Mouse (Mus musculus): ENCODE results near the gene Stat2. TPM values are rescaled to one million over a fixed set of nuclear protein-coding genes. Genes with fewer than 3 reads are reported as not detected.
"Not testable (repeated sequence)": the region's sequence is repeated elsewhere in the genome, so short reads cannot be mapped to it uniquely, and the experiment has no call there.

Stat2 gene
- polyA plus RNA-seq, 1 experiment from 2014 or later, result 12.1 TPM

DNA sequence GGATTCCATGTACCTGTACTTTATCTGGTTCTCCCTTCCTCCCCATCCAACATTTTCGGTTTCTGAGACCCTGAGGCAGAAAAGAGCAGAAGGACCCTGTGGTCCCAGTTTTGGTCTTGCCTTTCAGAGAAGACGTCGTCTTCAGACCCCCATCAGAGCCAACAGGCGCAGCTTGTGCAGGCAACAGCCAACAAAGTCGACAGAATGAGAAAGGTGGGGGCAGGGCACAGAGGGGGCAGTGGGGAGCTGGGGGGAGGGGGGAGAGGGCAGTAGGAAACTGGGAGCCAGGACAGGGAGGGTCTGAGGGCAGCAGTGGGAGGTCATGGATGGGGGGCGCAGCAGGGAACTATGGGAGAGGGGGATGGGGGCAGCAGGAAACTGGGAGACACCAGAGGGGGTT, 7.8 kb downstream of the Stat2 start:
- Histone ChIP-seq H3K27ac (ENCODE audit: low read depth) (no peak overlapping the region), H3K4me3 (ENCODE audit: low read depth, low read length) (no peak overlapping the region), H3K36me3 (replicated peaks; ENCODE audit: insufficient read depth, low read length) (peaks cover 64% of the 10 kb centered on the region), H3K9ac (replicated peaks) (no peak overlapping the region), H3K27me3 (ENCODE audit: insufficient read depth, low read length) (no peaks in the 10 kb centered on the region), H3K9me3 (ENCODE audit: low read length) (no peaks in the 10 kb centered on the region), H3K4me1 (ENCODE audit: insufficient read depth) (no peaks in the 10 kb centered on the region), H3K4me2 (ENCODE audit: low read depth, low read length) (no peak overlapping the region)
- no peak for DNase-seq
- 73% methylated on average over 6 of the region's 6 CpGs for WGBS (ENCODE audit: insufficient replicate concordance)
- no peak for TF ChIP-seq CTCF (IDR thresholded peaks at IDR 0.05; ENCODE audit: low read depth)
- no peak for TF ChIP-seq EP300 (IDR thresholded peaks at IDR 0.05; ENCODE audit: low read depth)
- ATAC-seq, result no peak

DNA sequence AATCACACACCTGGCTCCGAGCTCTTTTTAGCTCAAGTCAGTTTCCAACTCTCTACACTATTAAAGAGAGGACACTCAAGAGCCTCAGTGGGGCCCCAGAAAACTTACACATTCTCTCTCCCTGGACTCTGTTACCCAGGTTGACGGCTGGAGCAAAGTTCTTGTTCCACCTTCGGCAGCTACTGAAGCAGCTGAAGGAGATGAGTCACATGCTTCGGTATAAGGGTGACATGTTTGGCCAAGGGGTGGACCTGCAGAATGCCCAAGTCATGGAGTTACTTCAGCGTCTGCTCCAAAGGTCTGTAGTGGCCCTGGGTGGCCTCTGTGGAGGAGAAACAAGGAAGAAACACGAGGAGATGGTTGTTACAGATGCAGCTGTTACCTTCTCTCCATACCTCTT, 10.6 kb downstream of the Stat2 start:
- DNase-seq (no peak), ATAC-seq (no peak)
- no peaks in the 10 kb centered on the region for H3K27me3 ChIP-seq (ENCODE audit: insufficient read depth, low read length)
- no peak overlapping the region for H3K27ac ChIP-seq (ENCODE audit: low read depth)
- no peaks in the 10 kb centered on the region for H3K4me1 ChIP-seq (ENCODE audit: insufficient read depth)
- no peak overlapping the region for H3K4me3 ChIP-seq (ENCODE audit: low read depth, low read length)
- no peaks in the 10 kb centered on the region for H3K9me3 ChIP-seq (ENCODE audit: low read length)
- H3K9ac ChIP-seq (replicated peaks), result no peak overlapping the region
- peaks cover 91% of the 10 kb centered on the region for H3K36me3 ChIP-seq (replicated peaks; ENCODE audit: insufficient read depth, low read length)
- TF ChIP-seq CTCF (IDR thresholded peaks at IDR 0.05; ENCODE audit: low read depth) (no peak), EP300 (IDR thresholded peaks at IDR 0.05; ENCODE audit: low read depth) (no peak)
- no peak overlapping the region for H3K4me2 ChIP-seq (ENCODE audit: low read depth, low read length)
- 84% methylated on average over 6 of the region's 6 CpGs for WGBS (ENCODE audit: insufficient replicate concordance)

DNA sequence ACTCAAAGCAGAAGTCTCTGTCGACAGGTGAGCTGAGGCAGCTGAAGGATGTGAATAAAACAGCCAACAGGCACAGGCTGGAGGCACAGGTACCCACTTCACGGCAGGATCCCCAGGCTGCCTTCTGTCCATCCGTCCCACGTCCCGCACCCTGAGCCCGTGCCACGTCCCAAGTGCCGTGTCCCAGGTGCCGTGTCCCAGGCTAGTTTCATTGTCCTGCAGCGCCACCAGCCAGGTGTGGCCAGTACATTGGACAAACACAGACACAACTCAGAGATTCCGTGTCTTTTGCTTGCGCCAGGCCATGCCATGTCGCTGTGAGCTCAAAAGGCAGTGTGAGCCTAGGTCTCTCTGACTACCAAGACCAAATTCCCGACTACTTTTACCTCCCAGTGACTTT, 11.3 kb downstream of the Stat2 start:
- Histone ChIP-seq H3K4me1 (ENCODE audit: insufficient read depth) (no peaks in the 10 kb centered on the region), H3K4me2 (ENCODE audit: low read depth, low read length) (no peak overlapping the region), H3K27ac (ENCODE audit: low read depth) (no peak overlapping the region), H3K36me3 (replicated peaks; ENCODE audit: insufficient read depth, low read length) (peaks cover 93% of the 10 kb centered on the region), H3K9ac (replicated peaks) (no peak overlapping the region), H3K4me3 (ENCODE audit: low read depth, low read length) (no peak overlapping the region), H3K9me3 (ENCODE audit: low read length) (no peaks in the 10 kb centered on the region), H3K27me3 (ENCODE audit: insufficient read depth, low read length) (no peaks in the 10 kb centered on the region)
- TF ChIP-seq CTCF (IDR thresholded peaks at IDR 0.05; ENCODE audit: low read depth), result no peak
- no peak for TF ChIP-seq EP300 (IDR thresholded peaks at IDR 0.05; ENCODE audit: low read depth)
- no peak for DNase-seq
- ATAC-seq, result no peak
- 93% methylated on average over 14 of the region's 14 CpGs for WGBS (ENCODE audit: insufficient replicate concordance)

DNA sequence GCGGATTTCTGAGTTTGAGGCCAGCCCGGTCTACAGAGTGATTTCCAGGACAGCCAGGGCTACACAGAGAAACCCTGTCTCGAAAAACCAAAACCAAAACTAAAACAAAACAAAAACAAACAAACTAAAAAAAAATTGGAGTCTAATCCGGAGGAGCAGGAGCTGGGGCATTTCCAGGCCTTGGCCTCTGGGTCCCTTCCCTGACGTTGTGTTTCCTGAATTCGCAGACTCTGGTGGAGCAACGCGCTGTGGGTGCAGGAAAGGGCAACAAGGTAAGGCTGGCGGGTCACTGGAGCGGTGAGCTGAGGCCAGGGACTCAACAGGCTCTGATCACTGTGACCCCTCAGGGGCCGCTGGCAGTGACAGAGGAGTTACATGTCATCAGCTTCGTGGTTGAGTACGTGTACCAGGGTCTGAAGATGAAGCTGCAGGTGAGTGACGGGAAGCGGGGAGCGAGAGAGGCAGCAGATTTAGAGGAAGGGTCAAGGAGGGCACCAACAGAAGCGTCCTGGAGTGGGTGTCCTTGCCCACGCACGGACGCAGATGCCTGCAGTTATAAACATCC, 12.6 kb downstream of the Stat2 start:
- ATAC-seq (no peak), DNase-seq (no peak)
- 83% methylated on average over 20 of the region's 20 CpGs for WGBS (ENCODE audit: insufficient replicate concordance)
- Histone ChIP-seq H3K4me2 (ENCODE audit: low read depth, low read length) (no peak overlapping the region), H3K27me3 (ENCODE audit: insufficient read depth, low read length) (no peaks in the 10 kb centered on the region), H3K4me3 (ENCODE audit: low read depth, low read length) (no peak overlapping the region), H3K36me3 (replicated peaks; ENCODE audit: insufficient read depth, low read length) (peaks cover 84% of the 10 kb centered on the region), H3K27ac (ENCODE audit: low read depth) (0 out of 2 replicates have a peak overlapping the region, but pooled peaks have one; percentile 6), H3K4me1 (ENCODE audit: insufficient read depth) (no peaks in the 10 kb centered on the region), H3K9ac (replicated peaks) (no peak overlapping the region), H3K9me3 (ENCODE audit: low read length) (no peaks in the 10 kb centered on the region)
- TF ChIP-seq EP300 (IDR thresholded peaks at IDR 0.05; ENCODE audit: low read depth) (no peak), CTCF (IDR thresholded peaks at IDR 0.05; ENCODE audit: low read depth) (no peak)

DNA sequence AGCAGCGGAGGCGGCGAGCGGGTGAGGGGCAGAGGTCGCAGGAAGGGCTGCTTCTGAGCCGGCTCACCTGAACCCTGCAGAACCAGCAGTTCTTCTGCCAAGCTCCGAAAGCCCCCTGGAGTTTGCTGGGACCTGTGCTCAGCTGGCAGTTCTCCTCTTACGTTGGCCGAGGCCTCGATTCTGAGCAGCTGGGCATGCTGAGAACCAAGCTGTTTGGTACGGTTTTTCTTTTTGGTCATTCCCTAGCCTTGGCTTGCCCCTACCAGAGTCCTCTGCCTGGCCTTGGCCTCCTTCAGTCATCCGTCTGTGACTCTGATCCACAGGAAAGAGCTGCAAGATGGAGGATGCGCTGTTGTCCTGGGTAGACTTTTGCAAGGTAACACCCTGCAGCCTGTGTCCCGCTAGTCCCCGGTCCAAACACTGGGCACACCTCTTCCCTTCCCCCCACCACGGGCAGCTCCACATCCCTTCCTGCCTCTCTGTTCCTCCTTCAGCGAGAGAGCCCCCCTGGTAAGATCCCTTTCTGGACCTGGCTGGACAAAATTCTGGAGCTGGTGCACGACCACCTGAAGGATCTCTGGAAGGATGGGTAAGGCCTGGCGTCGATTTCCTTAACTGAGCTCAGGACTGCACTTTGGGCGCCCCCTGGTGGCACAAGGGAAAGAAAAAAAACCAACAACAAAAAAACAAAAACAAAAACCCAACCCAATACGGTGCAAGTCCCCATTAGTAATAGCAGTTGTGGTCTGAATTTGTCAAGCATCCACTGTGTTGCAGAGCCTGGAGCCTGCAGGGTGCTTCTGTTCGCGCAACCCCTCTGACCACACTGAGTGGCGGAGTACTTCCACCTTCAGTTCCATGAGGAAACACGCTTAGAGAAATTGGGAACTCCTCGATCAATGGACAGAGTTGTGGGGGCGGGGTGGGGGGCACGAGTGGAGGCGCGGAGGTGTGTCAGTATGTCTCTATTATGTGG, 13.5 kb downstream of the Stat2 start:
- no peaks in the 10 kb centered on the region for H3K4me1 ChIP-seq (ENCODE audit: insufficient read depth)
- DNase-seq, result peak; percentile 80
- TF ChIP-seq CTCF (IDR thresholded peaks at IDR 0.05; ENCODE audit: low read depth), result peak; percentile 80
- no peak for TF ChIP-seq EP300 (IDR thresholded peaks at IDR 0.05; ENCODE audit: low read depth)
- H3K9me3 ChIP-seq (ENCODE audit: low read length), result no peaks in the 10 kb centered on the region
- peaks cover 81% of the 10 kb centered on the region for H3K36me3 ChIP-seq (replicated peaks; ENCODE audit: insufficient read depth, low read length)
- H3K9ac ChIP-seq (replicated peaks), result no peak overlapping the region
- WGBS (ENCODE audit: insufficient replicate concordance), result 68% methylated on average over 31 of the region's 31 CpGs
- H3K27me3 ChIP-seq (ENCODE audit: insufficient read depth, low read length), result no peaks in the 10 kb centered on the region
- ATAC-seq, result peak; percentile 29
- H3K27ac ChIP-seq (ENCODE audit: low read depth), result 0 out of 2 replicates have a peak overlapping the region, but pooled peaks have one; percentile 6
- H3K4me3 ChIP-seq (ENCODE audit: low read depth, low read length), result no peak overlapping the region
- no peak overlapping the region for H3K4me2 ChIP-seq (ENCODE audit: low read depth, low read length)

DNA sequence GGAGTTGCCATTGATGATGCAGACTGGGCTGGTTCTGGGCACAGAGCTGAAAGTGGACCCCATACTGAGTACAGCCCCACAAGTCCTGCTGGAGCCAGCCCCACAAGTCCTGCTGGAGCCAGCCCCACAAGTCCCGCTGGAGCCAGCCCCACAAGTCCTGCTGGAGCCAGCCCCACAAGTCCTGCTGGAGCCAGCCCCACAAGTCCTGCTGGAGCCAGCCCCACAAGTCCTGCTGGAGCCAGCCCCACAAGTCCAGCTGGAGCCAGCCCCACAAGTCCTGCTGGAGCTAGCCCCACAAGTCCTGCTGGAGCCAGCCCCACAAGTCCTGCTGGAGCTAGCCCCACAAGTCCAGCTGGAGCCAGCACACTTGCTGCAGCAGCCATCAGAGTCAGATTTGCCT, 20.2 kb downstream of the Stat2 start:
- H3K9me3 ChIP-seq (ENCODE audit: low read length); H3K27me3 ChIP-seq (ENCODE audit: insufficient read depth, low read length); DNase-seq; H3K4me2 ChIP-seq (ENCODE audit: low read depth, low read length); H3K27ac ChIP-seq (ENCODE audit: low read depth); H3K4me3 ChIP-seq (ENCODE audit: low read depth, low read length); H3K9ac ChIP-seq (replicated peaks); ATAC-seq; H3K4me1 ChIP-seq (ENCODE audit: insufficient read depth): not testable (repeated sequence)
- WGBS (ENCODE audit: insufficient replicate concordance), result 82% methylated on average over 1 of the region's 1 CpGs
- H3K36me3 ChIP-seq (replicated peaks; ENCODE audit: insufficient read depth, low read length), result peaks cover 46% of the 10 kb centered on the region

All from liver, postnatal 0 days (tissue).